Mouse (Mus musculus) heart, adult 2 months (tissue): ENCODE data around the gene 4933414I15Rik.

ENCODE experiments used
- CTCF ChIP-seq: fragments of 200-600 bp; IDR thresholded peaks from 2 replicates; pipeline ENCODE4 v1.8.1; 2022; ENCODE audit warnings: antibody characterized with exemption, mild to moderate bottlenecking, moderate library complexity
- POLR2A ChIP-seq: fragments of 200-500 bp; IDR thresholded peaks from 2 replicates; pipeline ENCODE4 v1.6.1; 2011; ENCODE audit warnings: mild to moderate bottlenecking, low read depth, low read length, control low read depth; ENCODE audit not compliant: insufficient read depth

GRCm38 (mm10) chr11:50897359-50897758 is 46.2 kb downstream of the 4933414I15Rik start:
- TF ChIP-seq POLR2A: no peak
- TF ChIP-seq CTCF: no peak
